Comparison of ENCODE assay signal across 8 mouse cellular contexts in the genomic region with DNA sequence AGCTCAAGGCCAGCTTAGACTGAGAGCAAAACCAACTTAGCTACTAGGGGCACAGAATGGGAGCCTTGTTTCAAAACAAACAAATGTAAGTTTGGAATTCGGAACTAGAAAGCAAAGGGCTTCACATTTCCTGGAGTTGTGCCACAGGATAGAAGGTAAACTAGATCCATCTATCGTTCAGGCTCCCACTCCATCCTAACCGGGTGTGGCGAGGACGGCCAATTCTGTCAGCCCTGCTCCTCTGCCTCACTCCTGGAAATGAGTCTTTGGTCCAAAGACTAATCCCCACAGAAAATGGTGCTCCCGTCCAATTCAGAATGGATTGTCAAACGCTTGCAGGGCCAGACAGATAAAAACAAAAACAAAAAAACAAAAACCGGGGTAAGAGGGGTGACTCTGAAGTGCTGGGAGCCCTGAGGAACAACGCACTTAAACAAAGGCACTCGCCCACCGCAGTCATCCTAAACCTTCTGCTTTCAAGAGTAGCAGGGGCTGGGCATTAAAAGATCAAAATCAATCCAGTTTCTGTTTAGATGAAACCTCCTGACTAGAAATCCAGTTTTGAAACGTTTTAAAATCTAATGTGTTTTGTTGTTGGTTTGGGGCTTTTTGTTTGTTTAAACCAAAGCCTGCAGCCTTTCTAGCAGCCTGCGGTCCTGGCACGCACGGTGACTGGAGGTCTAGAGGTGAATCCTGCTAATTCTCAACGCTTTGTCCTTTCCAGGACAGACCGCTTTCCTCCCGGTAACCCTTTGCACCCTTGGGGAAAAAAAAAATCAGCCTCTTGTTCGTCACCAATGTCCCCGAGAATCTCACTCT. TPM values are rescaled to one million over a fixed set of nuclear protein-coding genes. Genes with fewer than 3 reads are reported as not detected.
DNase-seq lines count a peak whose midpoint lies in the region; ATAC-seq and TF ChIP-seq lines count a peak whose summit lies in the region.

No protein-coding gene starts in this region.

- no peak for TF ChIP-seq CTCF in kidney, postnatal 0 days (IDR thresholded peaks at IDR 0.05; ENCODE audit: low read depth)

- H3K27me3 ChIP-seq in kidney, postnatal 0 days (ENCODE audit: insufficient read depth, low read length), result peaks cover 43% of the 10 kb centered on the region
- peaks cover 64% of the 10 kb centered on the region for H3K27me3 ChIP-seq in embryonic facial prominence, embryonic 12.5 days
- peaks cover 60% of the 10 kb centered on the region for H3K27me3 ChIP-seq in hindbrain, embryonic 10.5 days (ENCODE audit: insufficient read depth, poor library complexity, severe bottlenecking)
- no peaks in the 10 kb centered on the region for H3K27me3 ChIP-seq in midbrain, embryonic 16.5 days (ENCODE audit: control insufficient read depth, insufficient read depth, low read depth, low read length)

- no peak for ATAC-seq in kidney, postnatal 0 days (replicated peaks; ENCODE audit: low FRiP score, low read depth)
- ATAC-seq in embryonic facial prominence, embryonic 12.5 days (ENCODE audit: insufficient number of reproducible peaks, insufficient read depth, low FRiP score, low TSS enrichment), result no peak
- no peak for ATAC-seq in midbrain, embryonic 16.5 days

- no peak overlapping the region for H3K4me3 ChIP-seq in kidney, postnatal 0 days (replicated peaks; ENCODE audit: low read depth, low read length)
- H3K4me3 ChIP-seq in embryonic facial prominence, embryonic 12.5 days, result peak overlapping the region; percentile 50
- H3K4me3 ChIP-seq in hindbrain, embryonic 10.5 days, result peak overlapping the region; percentile 62
- H3K4me3 ChIP-seq in midbrain, embryonic 16.5 days (ENCODE audit: low read depth, low read length), result peak overlapping the region; percentile 73

- no peak for DNase-seq in kidney, postnatal 0 days (ENCODE audit: low spot score)
- DNase-seq in kidney, postnatal 14 days, result no peak
- no peak for DNase-seq in hindbrain, embryonic 10.5 days (ENCODE audit: low spot score)
- no peak for DNase-seq in left cerebral cortex, adult 8-10 months (ENCODE audit: low spot score in 2 of 2)
- no peak for DNase-seq in lung, postnatal 25 days (ENCODE audit: low spot score)
- DNase-seq in right cerebral cortex, adult 2 months (ENCODE audit: low spot score in 2 of 2), result no peak

- H3K36me3 ChIP-seq in kidney, postnatal 0 days (ENCODE audit: insufficient read depth, low read length), result no peaks in the 10 kb centered on the region
- no peaks in the 10 kb centered on the region for H3K36me3 ChIP-seq in embryonic facial prominence, embryonic 12.5 days
- no peaks in the 10 kb centered on the region for H3K36me3 ChIP-seq in hindbrain, embryonic 10.5 days
- H3K36me3 ChIP-seq in midbrain, embryonic 16.5 days (ENCODE audit: control insufficient read depth, insufficient read depth, low read length), result no peaks in the 10 kb centered on the region

- H3K4me2 ChIP-seq in kidney, postnatal 0 days (ENCODE audit: low read length), result 0 out of 2 replicates have a peak overlapping the region, but pooled peaks have one; percentile 59
- H3K4me2 ChIP-seq in embryonic facial prominence, embryonic 12.5 days (replicated peaks), result peak overlapping the region; percentile 70
- peak overlapping the region; percentile 82 for H3K4me2 ChIP-seq in midbrain, embryonic 16.5 days (ENCODE audit: low read length)

- H3K9me3 ChIP-seq in kidney, postnatal 0 days (replicated peaks; ENCODE audit: low read length), result no peaks in the 10 kb centered on the region
- H3K9me3 ChIP-seq in embryonic facial prominence, embryonic 12.5 days, result no peaks in the 10 kb centered on the region
- H3K9me3 ChIP-seq in hindbrain, embryonic 10.5 days, result no peaks in the 10 kb centered on the region
- no peaks in the 10 kb centered on the region for H3K9me3 ChIP-seq in midbrain, embryonic 16.5 days (replicated peaks; ENCODE audit: control insufficient read depth, low read length, poor library complexity, severe bottlenecking)

- no peak overlapping the region for H3K9ac ChIP-seq in kidney, postnatal 0 days (ENCODE audit: low read depth, low read length)
- H3K9ac ChIP-seq in embryonic facial prominence, embryonic 12.5 days, result no peak overlapping the region
- peak overlapping the region; percentile 93 for H3K9ac ChIP-seq in midbrain, embryonic 16.5 days (ENCODE audit: low read depth, low read length)

- peaks cover 9% of the 10 kb centered on the region for H3K4me1 ChIP-seq in kidney, postnatal 0 days (replicated peaks; ENCODE audit: insufficient read depth, low read length)
- peaks cover 16% of the 10 kb centered on the region for H3K4me1 ChIP-seq in embryonic facial prominence, embryonic 12.5 days
- H3K4me1 ChIP-seq in hindbrain, embryonic 10.5 days (replicated peaks), result peaks cover 37% of the 10 kb centered on the region
- peaks cover 6% of the 10 kb centered on the region for H3K4me1 ChIP-seq in midbrain, embryonic 16.5 days (ENCODE audit: control insufficient read depth, insufficient read depth, low read length)

- no peak overlapping the region for H3K27ac ChIP-seq in kidney, postnatal 0 days
- H3K27ac ChIP-seq in embryonic facial prominence, embryonic 12.5 days, result no peak overlapping the region
- peak overlapping the region; percentile 82 for H3K27ac ChIP-seq in hindbrain, embryonic 10.5 days
- H3K27ac ChIP-seq in midbrain, embryonic 16.5 days (ENCODE audit: low read length), result peak overlapping the region; percentile 97

- 10% methylated on average over 20 of the region's 20 CpGs for WGBS in kidney, postnatal 0 days
- 13% methylated on average over 20 of the region's 20 CpGs for WGBS in embryonic facial prominence, embryonic 12.5 days
- WGBS in hindbrain, embryonic 10.5 days, result 10% methylated on average over 20 of the region's 20 CpGs
- 5% methylated on average over 20 of the region's 20 CpGs for WGBS in midbrain, embryonic 16.5 days

RNA-seq across cellular contexts. Expression of a gene that starts 0.9 kb away (rescaled TPM):
- polyA plus RNA-seq in kidney, postnatal 0 days (2015; fragmentation: Nextera tagmentation; extraction: Ambion mirVana), result 0.05 and 0.24 TPM in 2 replicates
- 39.4 and 50.5 TPM in 2 replicates for polyA plus RNA-seq in embryonic facial prominence, embryonic 12.5 days (2016; fragmentation: Nextera tagmentation; extraction: Ambion mirVana)
- polyA plus RNA-seq in hindbrain, embryonic 10.5 days (2016; fragmentation: Nextera tagmentation; extraction: Ambion mirVana), result 75.7 and 248 TPM in 2 replicates
- polyA plus RNA-seq in midbrain, embryonic 16.5 days (2015; fragmentation: Nextera tagmentation; extraction: Ambion mirVana), result 424 and 528 TPM in 2 replicates
- 100 to 1,000 TPM; 175 to 187 (median 178) TPM for total RNA-seq in left cerebral cortex, adult 8-10 months (2022)

RNA-seq across cellular contexts. Expression of a gene that starts 1.4 kb away (rescaled TPM):
- polyA plus RNA-seq in kidney, postnatal 0 days (2015; fragmentation: Nextera tagmentation; extraction: Ambion mirVana), result 68.4 and 87.5 TPM in 2 replicates
- polyA plus RNA-seq in embryonic facial prominence, embryonic 12.5 days (2016; fragmentation: Nextera tagmentation; extraction: Ambion mirVana), result 75.2 and 76.1 TPM in 2 replicates
- 65.1 and 69.6 TPM in 2 replicates for polyA plus RNA-seq in hindbrain, embryonic 10.5 days (2016; fragmentation: Nextera tagmentation; extraction: Ambion mirVana)
- 85.7 and 93.4 TPM in 2 replicates for polyA plus RNA-seq in midbrain, embryonic 16.5 days (2015; fragmentation: Nextera tagmentation; extraction: Ambion mirVana)
- 10 to 100 TPM; 70.8 to 83.9 (median 82.1) TPM for total RNA-seq in left cerebral cortex, adult 8-10 months (2022)

RNA-seq across cellular contexts. Expression of a gene that starts 37.2 kb away (rescaled TPM):
- polyA plus RNA-seq in kidney, postnatal 0 days (2015; fragmentation: Nextera tagmentation; extraction: Ambion mirVana), result 19.2 and 20.3 TPM in 2 replicates
- 31.5 and 31.7 TPM in 2 replicates for polyA plus RNA-seq in embryonic facial prominence, embryonic 12.5 days (2016; fragmentation: Nextera tagmentation; extraction: Ambion mirVana)
- 28.0 and 35.8 TPM in 2 replicates for polyA plus RNA-seq in hindbrain, embryonic 10.5 days (2016; fragmentation: Nextera tagmentation; extraction: Ambion mirVana)
- polyA plus RNA-seq in midbrain, embryonic 16.5 days (2015; fragmentation: Nextera tagmentation; extraction: Ambion mirVana), result 33.9 and 35.1 TPM in 2 replicates
- 10 to 100 TPM; 14.4 to 15.8 (median 15.1) TPM for total RNA-seq in left cerebral cortex, adult 8-10 months (2022)

RNA-seq across cellular contexts. Expression of a gene that starts 54.0 kb away (rescaled TPM):
- polyA plus RNA-seq in kidney, postnatal 0 days (2015; fragmentation: Nextera tagmentation; extraction: Ambion mirVana), result 3.5 and 4.3 TPM in 2 replicates
- 11.9 and 12.4 TPM in 2 replicates for polyA plus RNA-seq in embryonic facial prominence, embryonic 12.5 days (2016; fragmentation: Nextera tagmentation; extraction: Ambion mirVana)
- 6.7 and 7.0 TPM in 2 replicates for polyA plus RNA-seq in hindbrain, embryonic 10.5 days (2016; fragmentation: Nextera tagmentation; extraction: Ambion mirVana)
- polyA plus RNA-seq in midbrain, embryonic 16.5 days (2015; fragmentation: Nextera tagmentation; extraction: Ambion mirVana), result 4.7 and 5.1 TPM in 2 replicates
- total RNA-seq in left cerebral cortex, adult 8-10 months (2022), result 1 to 10 TPM; 4.8 to 6.0 (median 5.3) TPM

Comparison
In these comparisons a context has a peak if more than half of its experiments do, and no peak if none do; other contexts are left out.
1. H3K27ac ChIP-seq: peak in hindbrain, embryonic 10.5 days (single experiment) and midbrain, embryonic 16.5 days (single experiment); none in kidney, postnatal 0 days (single experiment) and embryonic facial prominence, embryonic 12.5 days (single experiment).
2. RNA of a gene that starts 0.9 kb away (polyA plus RNA-seq): 424 to 528 TPM in midbrain, embryonic 16.5 days, 75.7 to 248 TPM in hindbrain, embryonic 10.5 days and 39.4 to 50.5 TPM in embryonic facial prominence, embryonic 12.5 days; 0.05 to 0.24 TPM in kidney, postnatal 0 days; every median in the first group is over 10 times any median in the second.
3. Peak in every context shown above with its lines, with median percentiles within 50 percentile points of each other: H3K4me2 ChIP-seq.